Mouse (Mus musculus) gastrocnemius, postnatal 36 days (tissue): Measurements from ENCODE around the gene Tulp3. TPM values are rescaled to one million over a fixed set of nuclear protein-coding genes. Genes with fewer than 3 reads are reported as not detected.
"Not testable (repeated sequence)": the region's sequence is repeated elsewhere in the genome, so short reads cannot be mapped to it uniquely, and the experiment has no call there.

ENCODE experiments used
- DNase-seq, 2 experiments: peaks; one replicate each; pipeline ENCODE4 v3.0.0; 2022
- intact Hi-C: fragments of 180-260 bp; cut with DNase I; formaldehyde crosslinking; loops from one replicate; pipeline ENCODE4 v1.15.1; 2025
- total RNA-seq, 2 experiments: library from RNA; stranded (reverse); gene quantifications; 2 replicates each; pipeline ENCODE4 v1.2.3; 2021

The Tulp3 gene
- total RNA-seq, 2 experiments from 2014 or later = 5.8 to 6.6 TPM

GRCm38 (mm10) chr6:128362381-128363006 lies 6.8 kb upstream of the Tulp3 start, which contains the start of the genes Rhno1 and Foxm1:
Gene Rhno1 (minus strand): TSS chr6:128362911.
Gene Foxm1 (plus strand): TSS chr6:128362967.
- peak; percentile 78 to 80 for DNase-seq
- intact Hi-C loops = no loop called here

GRCm38 (mm10) chr6:128361901-128362300 lies 6.2 kb upstream of the Tulp3 start:
- DNase-seq = no peak
- intact Hi-C loops = no loop called here

DNA sequence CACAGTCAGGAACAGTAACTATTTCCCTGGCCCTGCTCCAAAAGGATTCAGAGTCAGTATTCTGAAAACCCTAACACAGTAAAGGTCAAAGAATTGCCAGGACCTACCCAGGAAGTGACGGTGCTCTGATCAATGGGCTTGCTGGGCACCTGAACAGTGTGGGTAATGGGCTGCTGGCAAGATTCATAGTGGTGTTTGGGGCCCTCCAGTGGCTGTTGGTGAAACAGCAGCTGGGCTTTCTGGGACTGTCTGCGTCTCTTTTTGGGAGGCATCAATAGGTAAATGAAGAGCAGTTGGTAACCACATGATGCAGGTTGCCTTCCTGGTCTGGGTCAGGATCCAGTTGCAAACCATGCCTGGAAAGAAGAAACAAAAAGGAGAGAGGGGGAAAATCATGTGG lies 3.3 kb upstream of the Tulp3 start:
- peak; percentile 36 to 67 for DNase-seq
- intact Hi-C loops = loop anchor here (2.0 to 5.0 kb wide), 2 partner anchors 40 to 127 kb away; no protein-coding TSS in a partner anchor

DNA sequence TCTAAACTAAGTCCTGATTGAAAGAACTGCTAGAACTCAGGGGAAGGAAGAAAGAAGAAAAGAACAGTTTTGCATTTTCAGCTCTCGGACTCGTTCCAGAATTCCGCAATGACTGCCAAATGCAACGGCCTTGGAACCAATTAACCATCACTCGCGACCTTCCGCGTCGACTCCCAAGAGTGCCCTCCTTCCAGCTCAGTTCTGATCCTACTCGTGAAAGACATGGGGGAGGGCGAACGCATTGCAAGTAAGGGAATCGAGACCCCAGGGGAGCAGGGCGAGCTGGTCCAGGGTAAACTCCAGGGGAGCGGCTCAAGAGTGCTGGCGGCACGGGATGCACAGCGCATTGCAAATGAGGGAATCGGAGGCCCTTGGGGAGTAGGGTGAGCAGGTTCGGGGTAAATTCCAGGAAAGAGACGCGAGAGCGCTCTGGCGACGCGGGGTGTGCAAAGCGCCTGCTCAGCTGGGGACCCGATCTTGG lies 410 bp downstream of the Tulp3 start:
- peak in 1 of 2 experiments; percentile 11 for DNase-seq
- intact Hi-C loops = loop anchor here (5.0 kb wide), 1 partner anchor 123 kb away; no protein-coding TSS in a partner anchor

DNA sequence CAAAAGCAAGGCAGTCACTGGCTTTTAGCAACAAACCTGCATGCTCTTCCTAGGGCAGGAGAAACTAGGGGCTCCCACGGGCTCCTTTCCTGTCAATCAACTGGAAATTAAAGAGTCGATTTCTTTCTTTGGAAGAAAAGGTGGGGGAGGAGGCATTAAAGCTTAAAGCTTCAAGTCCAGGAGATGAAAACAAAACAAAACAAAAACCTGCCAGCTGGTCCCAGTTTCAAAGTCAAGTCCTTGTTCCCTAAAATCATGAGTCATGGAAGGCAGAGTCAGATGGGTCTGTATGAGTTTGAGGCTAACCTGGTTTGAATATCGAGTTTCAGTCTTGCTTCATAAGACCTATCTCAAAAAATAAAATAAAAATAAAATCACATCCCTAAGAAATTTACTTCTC lies 1.5 kb downstream of the Tulp3 start:
- intact Hi-C loops = no loop called here
- no peak for DNase-seq

DNA sequence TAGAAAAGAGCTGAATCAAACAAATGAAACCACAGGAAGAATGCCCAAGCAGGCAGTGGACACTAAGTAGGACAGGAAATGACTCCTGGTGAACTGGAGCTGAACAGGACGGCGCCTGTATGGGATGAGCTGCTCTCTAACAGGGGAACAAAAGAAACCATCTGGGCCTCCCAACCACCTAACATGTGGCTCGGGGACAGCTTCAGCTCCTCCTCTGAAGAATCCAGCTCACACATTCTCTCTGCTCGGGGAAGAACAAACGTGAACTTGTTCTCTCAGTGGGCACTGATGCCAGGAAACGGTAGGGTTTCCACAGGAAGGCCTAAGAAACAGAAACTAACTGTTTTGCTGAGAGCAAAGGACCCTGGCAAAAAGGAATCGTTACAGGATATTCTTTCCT lies 5.9 kb downstream of the Tulp3 start:
- DNase-seq = no peak
- intact Hi-C loops = no loop called here

DNA sequence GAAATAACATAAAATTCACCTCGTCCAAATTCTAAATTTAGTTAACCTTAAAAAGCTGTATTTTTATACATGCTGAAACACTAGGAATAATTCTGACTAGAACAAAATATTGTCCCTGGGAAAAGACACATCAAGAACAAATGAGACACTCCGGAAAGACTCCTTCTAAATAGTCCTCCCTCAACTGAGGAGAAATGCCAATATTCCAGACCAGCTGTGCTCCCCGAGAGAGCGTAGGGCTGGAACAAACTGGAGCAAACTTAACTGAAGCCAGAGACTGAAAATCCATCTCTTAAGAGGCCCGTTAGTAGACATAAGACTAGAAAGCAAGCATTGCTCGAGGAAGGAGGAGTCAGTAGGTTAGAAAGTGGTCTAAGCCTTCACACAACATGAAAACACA lies 8.9 kb downstream of the Tulp3 start:
- no peak for DNase-seq
- intact Hi-C loops = no loop called here

GRCm38 (mm10) chr6:128345623-128346022 lies 10.0 kb downstream of the Tulp3 start:
- intact Hi-C loops = no loop called here
- DNase-seq = no peak

GRCm38 (mm10) chr6:128341956-128342723 lies 13.5 kb downstream of the Tulp3 start:
- intact Hi-C loops = no loop called here
- no peak for DNase-seq

DNA sequence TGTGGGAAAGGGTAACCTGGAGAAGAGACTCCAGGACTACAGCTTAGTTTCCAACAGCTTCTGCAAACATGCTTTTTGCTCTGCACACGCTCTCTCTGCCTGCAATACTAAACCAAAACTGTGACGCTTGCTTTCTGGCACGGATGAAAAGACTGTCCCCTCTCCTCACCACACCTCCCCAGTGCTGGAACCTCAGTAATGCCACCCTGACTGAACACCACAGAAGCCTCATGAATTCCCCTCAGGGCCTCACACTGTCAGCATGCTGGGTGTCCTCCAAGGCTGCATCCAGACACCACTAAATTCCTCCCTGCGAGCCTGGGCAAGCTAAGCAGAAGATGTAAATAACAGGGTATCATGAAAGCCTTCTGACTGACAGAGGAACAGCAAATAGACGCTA lies 16.8 kb downstream of the Tulp3 start:
- intact Hi-C loops = no loop called here
- no peak for DNase-seq

DNA sequence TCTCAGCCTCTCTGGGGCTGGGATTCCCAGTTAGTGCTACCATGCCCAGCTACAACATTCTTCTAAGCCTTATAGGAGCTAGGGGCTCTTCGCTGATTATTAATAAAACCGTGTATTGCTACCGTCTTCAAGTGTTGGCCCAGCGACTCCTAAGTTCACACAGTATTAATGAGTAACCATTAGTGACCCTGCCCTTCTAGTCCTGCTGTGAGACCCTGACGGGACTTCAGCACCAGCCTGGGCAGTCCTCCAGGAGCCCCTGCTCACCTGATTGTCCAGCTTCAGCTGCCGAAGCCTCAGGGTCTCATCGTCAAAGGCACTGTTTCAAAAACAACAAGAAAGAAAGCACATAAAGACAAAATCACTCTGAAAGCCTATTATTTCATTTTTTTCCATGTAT lies 18.2 kb downstream of the Tulp3 start:
- intact Hi-C loops = no loop called here

GRCm38 (mm10) chr6:128334397-128335124 lies 21.1 kb downstream of the Tulp3 start:
- intact Hi-C loops = no loop called here
- DNase-seq = peak in 1 of 2 experiments; percentile 60

More for the DNA sequence above, 18.2 kb downstream of the Tulp3 start:
- no peak for DNase-seq

DNA sequence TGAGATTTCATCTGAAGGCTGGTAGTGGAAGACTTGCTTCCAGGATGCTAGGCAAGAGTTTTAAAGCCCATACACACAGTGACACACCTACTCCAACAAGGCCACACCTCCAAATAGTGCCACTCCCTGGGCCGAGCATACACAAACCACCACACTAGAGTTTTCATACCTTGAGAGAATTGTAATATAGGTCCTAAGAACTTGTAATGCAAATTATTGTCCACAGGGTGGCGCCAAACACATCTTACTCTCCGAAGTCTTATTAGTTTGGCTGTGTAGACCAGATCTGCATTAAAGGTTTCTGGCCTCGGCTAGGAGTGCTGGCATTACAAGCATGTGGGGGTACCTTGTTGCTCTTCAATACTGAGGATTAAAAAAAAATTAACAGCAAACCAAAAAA lies 37.3 kb downstream of the Tulp3 start:
- peak in 1 of 2 experiments; percentile 25 for DNase-seq
- intact Hi-C loops = loop anchor here (1.0 to 2.0 kb wide), 2 partner anchors 40 to 92 kb away; no protein-coding TSS in a partner anchor

- intact Hi-C loops = no loop called here
- DNase-seq = no peak
Measured at GRCm38 (mm10) chr6:128315597-128315996, 40.1 kb downstream of the Tulp3 start.

- DNase-seq = no peak
- intact Hi-C loops = no loop called here
Measured at GRCm38 (mm10) chr6:128314796-128315195, 40.9 kb downstream of the Tulp3 start.

DNA sequence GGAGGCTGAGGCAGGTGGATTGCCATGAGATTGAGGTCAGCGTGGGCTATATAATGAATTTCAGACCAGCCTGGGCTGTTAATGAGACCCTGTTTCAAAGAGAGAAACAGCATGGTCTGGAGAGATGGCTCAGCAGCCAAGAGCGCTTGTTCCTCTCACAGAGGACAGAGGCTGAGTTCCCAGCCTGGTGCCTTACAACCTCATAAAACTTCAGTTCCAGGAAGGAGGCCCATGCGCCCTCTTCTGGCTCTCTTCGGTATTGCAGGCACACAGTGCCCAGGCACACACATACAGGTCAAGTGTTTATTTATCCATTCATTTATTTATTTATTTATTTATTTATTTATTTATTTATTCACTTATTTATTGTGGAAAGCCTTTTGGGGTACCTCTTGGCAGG lies 47.3 kb downstream of the Tulp3 start:
- intact Hi-C loops = loop anchor here (1.0 kb wide), 1 partner anchor 74 kb away; no protein-coding TSS in a partner anchor
- peak; percentile 40 to 65 for DNase-seq

DNA sequence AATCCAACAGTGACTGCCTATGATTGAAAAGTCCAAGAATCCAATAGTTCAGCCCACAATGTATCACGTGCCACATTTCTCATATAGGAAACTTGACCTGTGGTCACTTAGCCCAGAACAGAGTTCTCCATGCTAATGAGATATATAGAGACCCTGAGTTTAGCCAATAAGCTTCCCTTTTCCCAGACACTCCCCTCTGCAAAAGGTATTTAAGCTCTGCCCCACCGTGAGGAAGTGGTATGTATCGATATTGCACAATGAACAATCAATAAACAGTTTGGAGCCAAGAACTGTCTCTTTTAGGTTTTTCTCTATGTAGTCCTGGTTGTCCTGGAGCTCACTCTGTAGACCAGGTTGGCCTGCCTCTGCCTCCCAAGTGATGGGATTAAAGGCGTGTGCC lies 50.9 kb downstream of the Tulp3 start:
- DNase-seq = no peak
- intact Hi-C loops = loop anchor here (5.0 kb wide), 1 partner anchor 38 kb away; no protein-coding TSS in a partner anchor

- intact Hi-C loops = loop anchor here (5.0 kb wide), 1 partner anchor 35 kb away; no protein-coding TSS in a partner anchor
Measured at GRCm38 (mm10) chr6:128302640-128303039, 53.0 kb downstream of the Tulp3 start.

GRCm38 (mm10) chr6:128301891-128302290 lies 53.8 kb downstream of the Tulp3 start:
- intact Hi-C loops = loop anchor here (5.0 kb wide), 1 partner anchor 35 kb away; no protein-coding TSS in a partner anchor
- DNase-seq = no peak

More at GRCm38 (mm10) chr6:128302640-128303039, 53.0 kb downstream of the Tulp3 start:
- not testable (repeated sequence) for DNase-seq

GRCm38 (mm10) chr6:128301458-128301857 lies 54.2 kb downstream of the Tulp3 start:
- no peak for DNase-seq
- intact Hi-C loops = loop anchor here (5.0 kb wide), 1 partner anchor 34 kb away; no protein-coding TSS in a partner anchor
